Mouse (Mus musculus): ENCODE results near the gene Nxn.

Nxn gene

GRCm38 (mm10) chr11:76261224-76261623 is 137.7 kb downstream of the Nxn start:
- in situ Hi-C loops (cut with MboI) = no loop called here

GRCm38 (mm10) chr11:76260208-76261050 is 138.5 kb downstream of the Nxn start:
- in situ Hi-C loops (cut with MboI) = no loop called here

- in situ Hi-C loops (cut with MboI) = loop anchor here (5.0 kb wide), 1 partner anchor 149 kb away; the partner anchor contains the start of gene Timm22
Measured at GRCm38 (mm10) chr11:76258511-76258910, 140.4 kb downstream of the Nxn start.

DNA sequence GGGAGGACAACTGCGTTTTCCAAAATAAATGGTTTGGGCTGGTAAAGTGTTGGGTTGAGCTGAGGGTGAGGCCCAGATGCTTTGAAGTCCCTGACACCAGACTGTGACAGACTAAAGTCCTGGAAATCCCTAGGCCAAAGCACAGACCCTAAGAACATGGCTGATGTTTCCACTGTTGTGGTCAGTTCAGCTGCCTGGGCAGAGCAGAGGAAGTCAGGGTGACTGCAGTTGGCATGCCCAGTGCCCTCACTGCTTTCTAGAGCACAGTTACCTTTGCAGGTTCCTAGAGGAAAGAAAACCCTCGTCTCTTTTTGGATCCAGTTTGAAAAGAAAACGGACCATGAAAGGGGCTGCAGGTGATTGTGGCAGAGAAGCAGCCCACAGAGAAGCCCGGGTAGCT is 141.6 kb downstream of the Nxn start:
- in situ Hi-C loops (cut with MboI) = loop anchor here (5.0 kb wide), 1 partner anchor 150 kb away; the partner anchor contains the start of gene Timm22

GRCm38 (mm10) chr11:76256129-76256528 is 142.8 kb downstream of the Nxn start:
- in situ Hi-C loops (cut with MboI) = loop anchor here (5.0 kb wide), 1 partner anchor 151 kb away; the partner anchor contains the start of gene Timm22

GRCm38 (mm10) chr11:76255431-76256001 is 143.4 kb downstream of the Nxn start:
- in situ Hi-C loops (cut with MboI) = loop anchor here (5.0 kb wide), 1 partner anchor 152 kb away; the partner anchor contains the start of gene Timm22

GRCm38 (mm10) chr11:76253918-76254264 is 145.0 kb downstream of the Nxn start:
- in situ Hi-C loops (cut with MboI) = no loop called here

DNA sequence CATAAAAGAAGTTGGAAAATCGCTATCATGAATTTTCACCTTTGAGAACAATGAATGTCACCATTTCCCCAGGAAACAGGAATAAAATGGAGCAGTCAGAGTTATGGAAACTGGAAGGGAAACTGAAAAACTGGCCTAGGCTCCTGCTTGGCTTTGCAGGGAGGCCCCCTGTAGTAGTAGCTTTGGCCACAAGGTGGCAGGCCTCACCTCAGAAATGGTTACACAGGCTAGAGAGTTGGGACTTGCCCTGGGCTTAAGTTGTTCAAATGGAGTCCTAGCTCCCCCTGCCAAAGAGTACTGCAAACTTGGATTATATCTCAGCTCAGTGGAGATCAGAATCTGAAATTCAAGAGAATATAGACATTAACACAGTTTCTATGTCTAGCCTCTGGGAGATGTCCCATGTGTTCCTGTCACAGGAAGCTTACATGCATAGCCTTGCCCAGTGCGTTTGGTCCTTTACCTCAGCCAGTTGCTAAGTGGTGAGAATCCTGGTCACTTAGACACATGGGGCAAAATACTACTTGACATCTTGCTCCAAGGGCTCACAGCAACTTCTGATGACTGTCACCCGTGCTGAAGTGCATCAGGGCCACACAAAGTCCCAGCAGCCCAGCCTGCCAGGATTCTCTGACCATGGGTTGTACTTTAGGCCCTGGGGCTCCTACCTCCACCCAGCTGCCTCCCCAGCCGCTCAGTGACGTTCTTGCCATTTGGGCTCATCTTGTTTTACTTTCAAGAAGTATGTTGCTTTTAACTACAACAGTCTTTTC is 145.6 kb downstream of the Nxn start:
- in situ Hi-C loops (cut with MboI) = no loop called here

DNA sequence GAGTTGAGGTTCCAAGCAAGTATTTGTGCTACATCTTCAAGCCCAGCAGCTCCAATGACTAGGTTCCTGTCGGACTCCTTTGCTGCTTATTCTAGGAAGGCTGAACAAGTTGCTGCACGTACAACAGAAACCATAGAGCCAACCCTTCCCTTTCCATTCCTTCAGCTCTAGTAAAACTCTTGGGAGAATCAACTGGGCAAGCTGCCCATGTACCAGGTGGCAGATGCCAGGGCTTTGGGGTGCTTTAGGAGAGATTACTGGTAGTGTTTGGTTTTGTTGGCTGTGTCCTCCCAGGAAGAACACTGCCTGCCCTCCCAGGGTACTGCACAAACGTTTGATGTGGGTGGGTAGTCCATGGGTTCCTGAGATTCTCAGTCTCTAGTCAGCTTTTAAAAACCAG is 146.9 kb downstream of the Nxn start:
- in situ Hi-C loops (cut with MboI) = no loop called here

- in situ Hi-C loops (cut with MboI) = no loop called here
Measured at GRCm38 (mm10) chr11:76247239-76247638, 151.7 kb downstream of the Nxn start.

DNA sequence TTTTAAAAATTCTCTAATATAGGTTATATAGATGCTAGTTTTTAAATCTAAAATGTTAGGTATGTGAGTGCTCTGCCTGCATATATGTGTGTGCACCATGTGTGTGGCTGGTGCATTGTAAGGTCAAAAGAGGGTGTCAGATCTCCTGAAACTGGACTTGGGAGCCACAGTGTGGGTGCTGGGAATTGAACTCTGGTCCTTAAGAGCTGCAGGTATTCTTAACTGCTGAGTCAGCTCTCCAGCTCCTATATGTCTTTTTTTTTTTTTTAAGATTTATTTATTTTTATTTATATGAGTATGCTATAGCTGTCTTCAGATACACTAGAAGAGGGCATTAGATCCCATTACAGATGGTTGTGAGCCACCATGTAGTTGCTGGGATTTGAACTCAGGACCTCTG is 152.5 kb downstream of the Nxn start:
- in situ Hi-C loops (cut with MboI) = no loop called here

GRCm38 (mm10) chr11:76243811-76244546 is 155.0 kb downstream of the Nxn start:
- in situ Hi-C loops (cut with MboI) = no loop called here

- in situ Hi-C loops (cut with MboI) = no loop called here
Measured at GRCm38 (mm10) chr11:76242901-76243810, 155.8 kb downstream of the Nxn start, which contains the start of the genes Mrm3 and Glod4. Gene Mrm3 (plus strand): TSS chr11:76243715. Gene Glod4 (minus strand): TSS chr11:76243725.

- in situ Hi-C loops (cut with MboI) = no loop called here
Measured at GRCm38 (mm10) chr11:76239750-76240149, 159.2 kb downstream of the Nxn start.

DNA sequence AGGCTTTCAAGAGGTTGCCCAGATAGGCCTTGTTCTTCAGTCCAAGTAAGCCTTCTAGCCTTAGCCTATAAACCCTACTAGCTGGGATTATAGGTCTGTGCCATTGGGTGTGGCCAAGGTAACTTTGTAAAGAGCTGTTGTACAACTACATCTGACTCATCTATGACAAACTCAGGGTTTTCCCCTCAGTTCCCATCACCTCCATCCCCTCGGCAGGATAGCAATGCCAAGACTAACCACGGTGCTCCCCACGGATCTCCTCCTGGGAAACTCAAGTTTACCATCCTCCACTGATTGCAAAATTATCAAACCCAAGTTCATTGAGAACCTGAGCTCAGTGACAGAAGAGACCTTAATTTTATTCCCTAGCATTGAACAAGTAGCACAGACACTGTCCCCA is 162.8 kb downstream of the Nxn start:
- in situ Hi-C loops (cut with MboI) = no loop called here

- in situ Hi-C loops (cut with MboI) = no loop called here
Measured at GRCm38 (mm10) chr11:76225051-76225450, 173.9 kb downstream of the Nxn start.

DNA sequence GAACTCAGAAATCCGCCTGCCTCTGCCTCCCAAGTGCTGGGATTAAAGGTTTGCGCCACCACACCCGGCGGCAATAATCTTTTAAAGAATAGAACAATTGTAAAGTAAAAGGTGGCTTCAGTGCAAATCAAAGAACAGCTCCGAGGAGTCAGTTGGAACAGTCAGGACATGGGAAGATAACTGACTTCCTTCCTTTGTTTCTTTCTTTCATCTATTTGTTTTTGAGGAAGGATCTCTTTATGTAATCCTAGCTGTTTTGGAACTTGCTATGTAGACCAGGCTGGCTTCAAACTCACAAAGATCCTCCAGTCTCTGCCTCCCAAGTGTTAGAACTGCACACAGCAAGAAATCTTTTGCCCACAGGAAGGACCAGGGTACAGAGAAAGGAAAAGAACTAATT is 174.3 kb downstream of the Nxn start:
- in situ Hi-C loops (cut with MboI) = no loop called here

GRCm38 (mm10) chr11:76217390-76217800 is 181.5 kb downstream of the Nxn start, which contains the start of the genes Dbil5 and Gemin4:
Gene Dbil5 (plus strand): TSS chr11:76217608.
Gene Gemin4 (minus strand): TSS chr11:76217664.
- in situ Hi-C loops (cut with MboI) = no loop called here

DNA sequence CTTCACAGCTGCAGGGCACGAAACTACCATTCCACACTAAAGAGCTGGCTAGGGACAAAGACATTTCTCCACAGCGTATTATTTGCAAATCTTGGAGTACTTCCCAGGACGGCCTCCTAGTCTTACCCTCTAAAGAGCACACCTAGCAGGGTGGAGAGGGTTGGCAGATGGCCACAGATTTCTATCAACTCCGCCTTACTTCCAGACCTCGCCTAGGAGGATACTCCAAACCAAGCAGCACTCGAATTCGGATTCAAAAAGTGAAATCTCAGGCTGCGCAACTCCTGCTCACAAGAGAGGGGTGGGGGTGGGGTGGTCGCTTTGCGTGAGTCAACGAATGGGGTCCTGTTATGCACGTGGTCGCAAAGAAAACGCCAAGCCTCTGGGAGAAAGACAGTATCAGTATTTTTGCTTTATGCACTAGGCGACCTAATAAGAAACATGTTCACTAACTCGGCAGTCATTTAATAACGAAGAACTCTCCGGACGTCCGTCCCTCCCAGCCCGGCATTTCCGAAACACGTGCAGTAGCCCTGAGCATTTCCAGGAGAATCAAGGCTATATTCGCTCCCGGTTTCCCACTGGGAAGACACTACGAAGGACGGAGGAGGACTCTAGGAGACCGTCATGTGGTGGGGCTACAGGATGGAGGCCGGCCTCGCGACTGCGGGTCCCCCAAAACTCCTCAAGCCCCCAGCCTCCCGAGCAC is 182.1 kb downstream of the Nxn start:
- in situ Hi-C loops (cut with MboI) = no loop called here

DNA sequence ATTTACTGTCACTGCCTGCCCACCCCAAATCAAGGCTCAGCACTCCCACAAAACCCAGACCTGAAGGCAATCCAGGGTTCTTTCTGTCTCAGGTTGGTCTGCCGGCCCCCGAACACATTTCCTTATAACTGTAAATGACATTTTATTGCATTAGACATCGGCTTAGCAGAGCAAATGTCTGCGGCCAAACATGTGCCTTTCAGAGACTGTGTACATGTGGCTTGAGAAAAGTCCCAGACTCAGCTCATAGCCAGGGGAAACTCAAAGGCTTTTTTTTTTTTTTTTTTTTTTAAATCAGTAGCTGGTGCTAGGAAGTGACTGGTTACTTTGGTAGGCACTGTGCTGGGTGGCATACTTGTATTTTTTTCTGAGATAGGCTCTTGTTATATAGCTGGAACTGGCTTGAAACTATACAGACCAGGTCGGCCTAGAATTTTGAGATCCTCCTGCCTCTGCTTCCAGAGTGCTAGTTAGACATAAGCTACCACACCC is 182.8 kb downstream of the Nxn start:
- in situ Hi-C loops (cut with MboI) = no loop called here

Measured in mature B cell (primary cell).